Mouse (Mus musculus) Patski (cell line): ENCODE results near the gene Gm14214. TPM values are rescaled to one million over a fixed set of nuclear protein-coding genes. Genes with fewer than 3 reads are reported as not detected.
A peak's percentile ranks its signal among the peaks of the same experiment; 100 is the strongest.

Source experiments
- ATAC-seq: fragments of 100-300 bp; one replicate; pipeline ENCODE4 v1.8.0; 2021
- CTCF ChIA-PET: fragments of 350-600 bp; sonication (Branson Sonifier 250); formaldehyde crosslinking; loops from one replicate; lab custom pipeline; 2022; ENCODE audit warnings: inconsistent platforms; lab: Charles Lee
- POLR2A ChIA-PET: fragments of 350-600 bp; sonication (Branson Sonifier 250); formaldehyde crosslinking; loops from one replicate; lab custom pipeline; 2022; ENCODE audit warnings: antibody characterized with exemption, inconsistent platforms; lab: Charles Lee
- DNase-seq: peaks from one replicate; pipeline ENCODE4 v3.0.0-alpha.2; 2011; ENCODE audit warnings: low read depth, low spot score
- H3K27me3 ChIP-seq: fragments of 371-371 bp; one replicate; pipeline ENCODE4 v1.5.1; 2021
- CTCF ChIP-seq: fragments of 100-300 bp; IDR thresholded peaks from one replicate; pipeline ENCODE4 v1.5.1; 2021
- in situ Hi-C: fragments of 300-500 bp; cut with MboI; formaldehyde crosslinking; loops from 3 replicates; pipeline ENCODE4 v1.11.1; 2018; ENCODE audit warnings: low pct_unique_long_range_greater_than_20kb, mixed read lengths
- polyA plus RNA-seq: library from polyadenylated mRNA; unstranded; gene quantifications from one replicate; pipeline ENCODE4 v1.2.3, GENCODE M21; 2021

Gene Gm14214
- polyA plus RNA-seq: not detected

GRCm38 (mm10) chr2:154769930-154770329 is at the start of gene Gm14214:
TSS of gene Gm14214 (minus strand) at chr2:154770030.
- H3K27me3 ChIP-seq: no peaks in the 10 kb centered on the region
- CTCF ChIA-PET: no interaction called here
- in situ Hi-C loops: loop anchor here (10.0 kb wide), 1 partner anchor 55 kb away; no protein-coding TSS in a partner anchor
- no peak for TF ChIP-seq CTCF
- no peak for ATAC-seq
- POLR2A ChIA-PET: no interaction called here
- DNase-seq: no peak

- DNase-seq (no peak), ATAC-seq (no peak)
- no peak for TF ChIP-seq CTCF
- no peaks in the 10 kb centered on the region for H3K27me3 ChIP-seq
- in situ Hi-C loops: no loop called here
- POLR2A ChIA-PET: no interaction called here
- CTCF ChIA-PET: interaction anchor here (1.3 to 2.1 kb wide), 3 partner anchors 15 to 115 kb away, joined by 4 to 10 read pairs (median 4); no protein-coding TSS in a partner anchor
These were observed 48.8 kb upstream of the Gm14214 start for GRCm38 (mm10) chr2:154818599-154818998.

- CTCF ChIA-PET: interaction anchor here (0.7 to 2.1 kb wide), 7 partner anchors 14 to 115 kb away, joined by 3 to 11 read pairs (median 4); no protein-coding TSS in a partner anchor
- DNase-seq (no peak), ATAC-seq (no peak)
- POLR2A ChIA-PET: no interaction called here
- TF ChIP-seq CTCF: peak; percentile 51
- in situ Hi-C loops: no loop called here
- no peaks in the 10 kb centered on the region for H3K27me3 ChIP-seq
These were observed 48.0 kb upstream of the Gm14214 start for GRCm38 (mm10) chr2:154817788-154818187.

- in situ Hi-C loops: no loop called here
- ChIA-PET POLR2A (no interaction called here), CTCF (interaction anchor here (1.1 to 2.1 kb wide), 7 partner anchors 10 to 114 kb away, joined by 3 to 11 read pairs (median 4); no protein-coding TSS in a partner anchor)
- no peak for ATAC-seq
- H3K27me3 ChIP-seq: no peaks in the 10 kb centered on the region
- TF ChIP-seq CTCF: no peak
- DNase-seq: no peak
These were observed 47.3 kb upstream of the Gm14214 start for GRCm38 (mm10) chr2:154817089-154817488.

- ChIA-PET POLR2A (no interaction called here), CTCF (no interaction called here)
- ATAC-seq (no peak), DNase-seq (no peak)
- in situ Hi-C loops: no loop called here
- H3K27me3 ChIP-seq: no peaks in the 10 kb centered on the region
- TF ChIP-seq CTCF: no peak
These were observed 43.6 kb upstream of the Gm14214 start for GRCm38 (mm10) chr2:154813426-154813825.

- no peaks in the 10 kb centered on the region for H3K27me3 ChIP-seq
- DNase-seq (no peak), ATAC-seq (no peak)
- ChIA-PET POLR2A (interaction anchor here (1.0 kb wide), 1 partner anchor 12 kb away, joined by 3 read pairs; no protein-coding TSS in a partner anchor), CTCF (interaction anchor here (0.7 kb wide), 1 partner anchor 22 kb away, joined by 3 read pairs; no protein-coding TSS in a partner anchor)
- in situ Hi-C loops: no loop called here
- no peak for TF ChIP-seq CTCF
These were observed 41.0 kb upstream of the Gm14214 start for GRCm38 (mm10) chr2:154810821-154811220.

- in situ Hi-C loops: no loop called here
- no peaks in the 10 kb centered on the region for H3K27me3 ChIP-seq
- POLR2A ChIA-PET: no interaction called here
- DNase-seq (no peak), ATAC-seq (no peak)
- peak; percentile 22 for TF ChIP-seq CTCF
- CTCF ChIA-PET: interaction anchor here (0.8 kb wide), 1 partner anchor 12 kb away, joined by 3 read pairs; no protein-coding TSS in a partner anchor
These were observed 39.4 kb upstream of the Gm14214 start for GRCm38 (mm10) chr2:154809107-154809762.

GRCm38 (mm10) chr2:154807689-154808088 is 37.9 kb upstream of the Gm14214 start:
- H3K27me3 ChIP-seq: no peaks in the 10 kb centered on the region
- no peak for DNase-seq
- no peak for ATAC-seq
- POLR2A ChIA-PET: no interaction called here
- no peak for TF ChIP-seq CTCF
- CTCF ChIA-PET: no interaction called here
- in situ Hi-C loops: no loop called here

- H3K27me3 ChIP-seq: no peaks in the 10 kb centered on the region
- ATAC-seq (no peak), DNase-seq (no peak)
- in situ Hi-C loops: no loop called here
- POLR2A ChIA-PET: interaction anchor here (1.1 kb wide), 1 partner anchor 47 kb away, joined by 4 read pairs; no protein-coding TSS in a partner anchor
- CTCF ChIA-PET: interaction anchor here (0.9 to 1.2 kb wide), 3 partner anchors 8 to 16 kb away, joined by 4 read pairs; no protein-coding TSS in a partner anchor
- no peak for TF ChIP-seq CTCF
These were observed 34.0 kb upstream of the Gm14214 start for GRCm38 (mm10) chr2:154803845-154804244.

- no peak for DNase-seq
- in situ Hi-C loops: no loop called here
- no peak for ATAC-seq
- ChIA-PET CTCF (interaction anchor here (0.9 to 1.2 kb wide), 3 partner anchors 8 to 17 kb away, joined by 4 read pairs; no protein-coding TSS in a partner anchor), POLR2A (no interaction called here)
- no peaks in the 10 kb centered on the region for H3K27me3 ChIP-seq
- no peak for TF ChIP-seq CTCF
These were observed 33.5 kb upstream of the Gm14214 start for GRCm38 (mm10) chr2:154803372-154803771.
